Mouse (Mus musculus) heart, embryonic 10.5 days (tissue): ENCODE measurements around the gene Lgals12. TPM values are rescaled to one million over a fixed set of nuclear protein-coding genes. Genes with fewer than 3 reads are reported as not detected.

Source experiments
- DNase-seq: peaks from one replicate; pipeline ENCODE4 v3.0.0-alpha.2; 2017; ENCODE audit warnings: low spot score
- H3K27ac ChIP-seq: fragments of 300-500 bp; sonication (generic); 2 replicates; pipeline ENCODE4 v1.5.1; 2016; ENCODE audit warnings: mild to moderate bottlenecking
- H3K27me3 ChIP-seq: fragments of 300-500 bp; sonication (generic); 2 replicates; pipeline ENCODE4 v1.6.1; 2016; ENCODE audit warnings: mild to moderate bottlenecking; ENCODE audit not compliant: poor library complexity, insufficient read depth, severe bottlenecking
- H3K36me3 ChIP-seq: fragments of 300-500 bp; sonication (generic); 2 replicates; pipeline ENCODE4 v1.6.1; 2016; ENCODE audit warnings: mild to moderate bottlenecking, moderate library complexity
- H3K4me1 ChIP-seq: fragments of 300-500 bp; sonication (generic); 2 replicates; pipeline ENCODE4 v1.6.1; 2016; ENCODE audit warnings: mild to moderate bottlenecking
- H3K4me3 ChIP-seq: fragments of 300-500 bp; sonication (generic); 2 replicates; pipeline ENCODE4 v1.5.1; 2016; ENCODE audit warnings: mild to moderate bottlenecking, moderate library complexity
- H3K9me3 ChIP-seq: fragments of 300-500 bp; sonication (generic); 2 replicates; pipeline ENCODE4 v1.6.1; 2016; ENCODE audit warnings: mild to moderate bottlenecking, moderate library complexity
- WGBS: fragments of 180-500 bp; shearing (Covaris S2); methylation state at CpG from one replicate; pipeline ENCODE4 v1.1.7; 2016; 5-methylcytosine and 5-hydroxymethylcytosine counted together
- polyA plus RNA-seq: library from polyadenylated mRNA; unstranded; fragments of >200 nt; fragmentation: Nextera tagmentation; extraction: Ambion mirVana; gene quantifications from 2 replicates; pipeline ENCODE4 v1.2.1, GENCODE M21; 2016

Lgals12 gene
- polyA plus RNA-seq, 1 experiment from 2014 or later, result 0.06 TPM

DNA sequence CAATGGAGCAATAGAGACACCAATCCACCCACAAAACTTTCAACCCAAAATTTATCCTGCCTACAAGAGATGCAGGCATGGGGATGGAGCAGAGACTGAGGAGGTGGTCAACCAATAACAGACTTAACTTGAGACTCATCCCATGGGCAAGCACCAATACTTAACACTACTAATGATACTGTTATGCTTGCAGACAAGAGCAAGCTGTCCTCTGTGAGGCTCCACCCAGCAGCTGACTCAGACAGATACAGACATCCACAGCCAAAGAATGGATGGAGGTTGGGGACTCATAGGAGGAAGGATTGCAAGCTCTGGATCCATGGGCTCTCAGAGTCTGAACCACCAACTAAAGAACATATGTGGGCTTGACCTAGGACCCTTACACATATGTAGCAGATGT, 53.6 kb downstream of the Lgals12 start:
- H3K4me3 ChIP-seq, result no peak overlapping the region
- peaks cover 32% of the 10 kb centered on the region for H3K4me1 ChIP-seq
- DNase-seq, result no peak
- no peaks in the 10 kb centered on the region for H3K27me3 ChIP-seq
- no peaks in the 10 kb centered on the region for H3K9me3 ChIP-seq
- no peak overlapping the region for H3K27ac ChIP-seq
- no peaks in the 10 kb centered on the region for H3K36me3 ChIP-seq

- WGBS, result 30% methylated on average over 2 of the region's 2 CpGs
- Histone ChIP-seq H3K4me1 (peaks cover 23% of the 10 kb centered on the region), H3K4me3 (no peak overlapping the region), H3K27me3 (no peaks in the 10 kb centered on the region), H3K36me3 (no peaks in the 10 kb centered on the region), H3K27ac (peak overlapping the region; percentile 33), H3K9me3 (no peaks in the 10 kb centered on the region)
- no peak for DNase-seq
Observed at GRCm38 (mm10) chr19:7552301-7552673, 54.7 kb downstream of the Lgals12 start.

GRCm38 (mm10) chr19:7551550-7552300, 55.3 kb downstream of the Lgals12 start:
- DNase-seq, result no peak
- H3K27me3 ChIP-seq, result no peaks in the 10 kb centered on the region
- peaks cover 20% of the 10 kb centered on the region for H3K4me1 ChIP-seq
- peak overlapping the region; percentile 33 for H3K27ac ChIP-seq
- no peak overlapping the region for H3K4me3 ChIP-seq
- no peaks in the 10 kb centered on the region for H3K9me3 ChIP-seq
- 36% methylated on average over 4 of the region's 4 CpGs for WGBS
- no peaks in the 10 kb centered on the region for H3K36me3 ChIP-seq

DNA sequence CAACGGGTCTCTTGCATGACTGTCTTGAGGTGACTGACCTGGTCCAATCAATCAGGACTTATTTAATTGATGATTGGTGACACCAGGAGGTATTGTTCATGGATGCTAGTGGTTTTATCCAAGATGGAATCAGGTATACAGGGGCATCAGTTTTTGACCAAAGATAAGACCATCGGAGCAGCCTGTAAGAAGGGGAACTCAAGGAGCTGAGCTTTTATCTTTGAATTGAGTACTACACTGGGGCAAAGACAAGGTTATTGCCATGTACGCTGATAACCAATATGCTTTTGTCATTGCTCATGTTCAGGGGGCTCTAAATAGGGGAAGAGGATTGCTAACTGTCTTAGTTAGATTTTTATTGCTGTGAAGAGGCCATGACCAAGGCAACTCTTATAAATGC, 58.1 kb downstream of the Lgals12 start:
- H3K9me3 ChIP-seq, result no peaks in the 10 kb centered on the region
- no peaks in the 10 kb centered on the region for H3K36me3 ChIP-seq
- no peak overlapping the region for H3K4me3 ChIP-seq
- no peaks in the 10 kb centered on the region for H3K27me3 ChIP-seq
- no peak overlapping the region for H3K27ac ChIP-seq
- 87% methylated on average over 3 of the region's 3 CpGs for WGBS
- peaks cover 20% of the 10 kb centered on the region for H3K4me1 ChIP-seq
- DNase-seq, result no peak

Other genes starting within 250 kb of the Lgals12 start
- 26.8 and 35.5 TPM in 2 replicates for gene Spindoc, start 224.2 kb downstream of the Lgals12 start, polyA plus RNA-seq
- gene 2700081O15Rik, start 189.6 kb downstream of the Lgals12 start, polyA plus RNA-seq, result 3.1 and 5.1 TPM in 2 replicates
- gene Rtn3, start 123.9 kb downstream of the Lgals12 start, polyA plus RNA-seq, result 132 and 143 TPM in 2 replicates
- gene Atl3, start 113.2 kb downstream of the Lgals12 start, polyA plus RNA-seq, result 7.7 and 8.4 TPM in 2 replicates
- gene Pla2g16, start 49.7 kb downstream of the Lgals12 start, polyA plus RNA-seq, result 15.9 and 30.8 TPM in 2 replicates
- not detected in 2 replicates for gene Hrasls5, start 5.3 kb upstream of the Lgals12 start, polyA plus RNA-seq
- not detected in 2 replicates for gene Slc22a19, start 104.1 kb upstream of the Lgals12 start, polyA plus RNA-seq
- gene Slc22a26, start 195.5 kb upstream of the Lgals12 start, polyA plus RNA-seq, result not detected in 2 replicates